Mouse (Mus musculus): ENCODE results near the gene Gm49322. TPM values are rescaled to one million over a fixed set of nuclear protein-coding genes. Genes with fewer than 3 reads are reported as not detected.

Gene Gm49322
- polyA plus RNA-seq, 1 experiment from 2014 or later: 1.7 TPM

DNA sequence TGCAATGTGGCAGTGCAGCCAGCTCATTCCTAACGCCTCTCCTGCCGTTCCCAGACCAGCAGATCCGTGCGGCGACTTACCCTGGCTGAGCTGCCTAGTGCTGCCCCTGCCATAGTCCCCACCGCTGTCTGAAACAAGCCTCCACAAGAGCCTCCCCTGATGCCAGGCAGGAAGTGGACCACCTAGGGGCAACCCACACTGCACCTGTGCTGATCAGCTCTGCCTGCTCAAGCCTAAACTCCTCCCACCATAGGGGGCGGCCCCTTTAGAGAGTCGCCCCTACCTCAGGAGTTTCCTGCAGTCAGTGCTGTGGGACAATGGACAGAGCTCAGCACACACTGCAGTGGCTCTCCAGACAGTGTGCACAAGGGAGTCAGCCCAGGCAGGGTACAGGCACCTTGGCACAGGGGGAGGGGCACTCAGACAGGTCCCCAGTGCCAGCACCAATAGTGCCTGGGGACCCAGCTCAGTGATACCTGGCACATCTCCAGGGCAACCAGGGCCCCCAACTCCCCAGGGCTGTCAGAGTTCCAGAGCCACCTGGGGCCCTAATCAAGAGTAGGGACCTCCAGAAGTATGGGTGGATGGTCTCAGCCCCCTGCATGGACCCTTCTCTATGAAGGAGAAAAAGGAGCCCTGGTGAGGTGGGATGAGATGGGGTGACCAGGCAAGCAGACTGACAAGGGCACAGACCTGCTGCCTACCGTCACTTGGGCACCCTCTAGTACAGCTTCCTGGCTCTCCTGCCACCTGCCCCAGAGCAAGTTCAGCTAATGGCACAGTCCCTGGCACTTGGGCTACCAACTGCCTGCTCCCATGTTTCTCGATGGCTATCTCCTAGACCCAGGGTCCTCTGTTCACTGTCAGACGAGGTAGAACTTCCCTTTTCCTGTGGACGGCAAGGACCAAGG, 20.9 kb upstream of the Gm49322 start:
- H3K27me3 ChIP-seq (replicated peaks): no peaks in the 10 kb centered on the region
- H3K9ac ChIP-seq: peak overlapping the region; percentile 64
- no peaks in the 10 kb centered on the region for H3K9me3 ChIP-seq
- no peak overlapping the region for H3K4me3 ChIP-seq
- peaks cover 55% of the 10 kb centered on the region for H3K4me1 ChIP-seq
- peak overlapping the region; percentile 2; the same call in 1 of the 2 replicates for H3K27ac ChIP-seq (replicated peaks)
- H3K4me2 ChIP-seq: peak overlapping the region; percentile 50
- WGBS: 67% methylated on average over 12 of the region's 12 CpGs
- H3K36me3 ChIP-seq: peaks cover 55% of the 10 kb centered on the region
- no peak for ATAC-seq (ENCODE audit: extremely low read depth, insufficient number of reproducible peaks, low FRiP score, low TSS enrichment)

DNA sequence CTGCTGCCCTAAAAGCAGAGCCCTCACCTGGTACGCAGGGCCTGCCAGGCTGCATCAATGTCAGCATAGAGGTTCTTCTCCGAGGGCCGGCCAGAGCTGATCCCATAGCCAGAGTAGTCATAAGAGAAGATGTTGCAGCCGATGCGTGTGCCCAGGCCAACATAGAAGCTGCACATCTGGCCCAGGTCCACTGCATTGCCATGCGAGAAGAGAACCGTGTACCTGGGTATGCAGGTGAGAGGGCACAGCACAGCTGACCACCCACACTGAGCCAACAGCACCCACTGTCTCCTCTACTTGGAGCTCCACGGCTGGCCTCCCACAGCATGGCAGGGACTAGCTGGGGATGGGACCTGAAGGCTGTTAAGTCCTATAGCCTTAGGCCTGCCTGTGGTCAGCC, 20.2 kb upstream of the Gm49322 start:
- Histone ChIP-seq H3K27me3 (replicated peaks) (no peaks in the 10 kb centered on the region), H3K4me3 (peak overlapping the region; percentile 24), H3K4me1 (peaks cover 55% of the 10 kb centered on the region), H3K27ac (replicated peaks) (peak overlapping the region; percentile 86; the same call in 1 of the 2 replicates), H3K4me2 (peak overlapping the region; percentile 50), H3K9me3 (no peaks in the 10 kb centered on the region), H3K36me3 (peaks cover 55% of the 10 kb centered on the region), H3K9ac (peak overlapping the region; percentile 64; the same call in 1 of the 2 replicates)
- WGBS: 91% methylated on average over 8 of the region's 8 CpGs
- no peak for ATAC-seq (ENCODE audit: extremely low read depth, insufficient number of reproducible peaks, low FRiP score, low TSS enrichment)

DNA sequence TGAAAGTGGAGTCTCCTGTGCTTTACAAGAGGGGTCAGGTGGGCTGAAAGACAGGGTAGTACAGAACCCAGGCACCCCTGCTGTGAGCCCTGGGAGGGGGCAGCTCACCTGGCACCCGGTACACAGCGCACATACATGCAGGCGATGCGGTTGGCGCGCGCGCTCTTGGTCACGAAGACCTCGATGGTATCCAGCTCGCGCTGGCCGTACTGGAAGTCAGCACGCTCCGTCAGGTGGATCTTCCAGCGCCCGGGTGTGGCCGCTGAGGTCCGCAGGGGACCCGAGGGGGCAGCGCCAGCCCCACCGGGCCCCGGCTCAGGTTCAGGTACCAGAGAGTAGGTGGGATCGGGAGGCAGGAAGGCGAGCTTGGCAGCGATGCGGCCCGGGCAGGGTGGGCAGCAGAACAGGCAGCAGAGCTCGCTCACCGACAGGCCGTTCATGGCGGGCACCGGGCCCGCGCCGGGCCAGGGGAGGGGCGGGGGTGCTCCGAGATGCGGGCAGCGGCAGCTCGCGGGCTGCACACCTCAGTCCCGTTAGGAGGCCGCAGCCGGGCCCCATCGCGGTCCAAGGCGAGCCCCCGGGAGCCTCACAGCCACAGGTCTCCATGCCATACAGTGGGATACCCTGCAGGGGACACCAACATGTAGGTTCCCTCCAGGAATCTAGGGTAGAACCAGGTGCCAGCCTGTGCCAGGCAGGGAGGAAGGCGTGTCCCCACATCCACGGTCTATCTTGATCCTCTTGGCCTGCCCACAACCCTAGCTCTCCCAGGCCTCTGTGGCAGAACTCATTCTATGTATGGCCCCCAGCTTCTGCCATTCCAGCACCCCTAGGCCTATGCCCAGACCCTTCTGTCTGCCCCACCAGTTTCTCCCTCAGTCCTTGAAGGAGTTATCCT, 19.2 kb upstream of the Gm49322 start:
- Histone ChIP-seq H3K4me3 (peak overlapping the region; percentile 24), H3K27me3 (replicated peaks) (no peaks in the 10 kb centered on the region), H3K27ac (replicated peaks) (peak overlapping the region; percentile 86), H3K9ac (peak overlapping the region; percentile 64), H3K36me3 (peaks cover 48% of the 10 kb centered on the region), H3K4me1 (peaks cover 55% of the 10 kb centered on the region), H3K4me2 (peak overlapping the region; percentile 50), H3K9me3 (no peaks in the 10 kb centered on the region)
- WGBS: 84% methylated on average over 46 of the region's 51 CpGs
- no peak for ATAC-seq (ENCODE audit: extremely low read depth, insufficient number of reproducible peaks, low FRiP score, low TSS enrichment)

DNA sequence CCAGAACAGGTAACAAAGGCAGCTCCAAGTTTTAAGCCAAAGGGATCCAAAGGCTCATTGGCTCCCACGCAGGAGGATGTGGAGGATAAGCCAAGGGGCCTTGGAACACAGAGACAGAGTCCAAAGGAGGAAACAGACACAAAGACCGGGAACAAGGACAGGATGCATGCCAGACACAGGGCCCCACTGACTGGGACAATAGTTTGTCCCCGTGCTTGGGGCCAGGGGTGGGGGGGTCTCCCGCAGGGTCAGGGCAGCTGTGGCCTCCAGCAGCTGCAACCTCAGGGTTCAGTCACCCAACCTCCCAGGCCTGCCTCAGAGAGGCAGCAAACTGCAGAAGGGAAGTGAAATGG, 18.5 kb upstream of the Gm49322 start:
- ATAC-seq (ENCODE audit: extremely low read depth, insufficient number of reproducible peaks, low FRiP score, low TSS enrichment): no peak
- Histone ChIP-seq H3K36me3 (peaks cover 42% of the 10 kb centered on the region), H3K4me3 (peak overlapping the region; percentile 24), H3K9me3 (no peaks in the 10 kb centered on the region), H3K9ac (peak overlapping the region; percentile 64), H3K4me2 (peak overlapping the region; percentile 50), H3K27ac (replicated peaks) (peak overlapping the region; percentile 86), H3K4me1 (peaks cover 55% of the 10 kb centered on the region), H3K27me3 (replicated peaks) (no peaks in the 10 kb centered on the region)
- 45% methylated on average over 4 of the region's 4 CpGs for WGBS

DNA sequence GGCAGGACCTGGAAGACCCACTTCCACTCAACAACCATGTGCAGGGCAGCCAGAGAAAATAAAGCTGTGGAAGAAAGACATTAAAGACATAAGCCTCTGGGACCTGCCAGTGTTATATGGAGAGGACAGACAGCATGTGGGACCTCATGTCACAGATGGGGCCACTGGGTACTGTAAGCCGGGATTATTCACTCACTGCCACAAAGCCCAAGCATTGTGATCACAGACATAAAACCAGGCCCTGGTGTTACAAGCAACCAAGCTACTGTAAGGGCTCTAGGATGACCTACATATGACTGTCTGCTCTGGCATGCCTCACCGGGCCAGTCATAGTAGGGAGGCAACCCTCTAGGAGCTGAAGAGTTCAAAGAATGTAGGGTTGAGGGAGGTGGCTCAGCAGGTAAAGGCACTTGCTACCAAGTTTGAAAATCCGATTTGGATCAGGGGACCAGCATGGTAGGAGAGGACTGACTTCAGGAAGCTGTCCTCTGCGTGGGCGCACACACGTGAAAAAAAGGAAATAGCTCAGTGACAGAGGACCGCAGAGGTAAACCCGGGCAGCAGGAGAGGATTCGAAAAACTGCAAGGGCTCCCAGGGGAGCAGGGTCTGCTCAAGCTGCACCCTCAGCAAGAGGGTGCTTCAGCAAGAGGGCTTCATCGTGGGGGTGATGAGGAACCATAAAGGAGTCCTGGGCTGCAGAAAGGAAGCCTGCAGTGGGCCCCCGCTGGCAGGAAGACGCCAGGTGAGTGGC, 16.5 kb upstream of the Gm49322 start:
- Histone ChIP-seq H3K9me3 (no peaks in the 10 kb centered on the region), H3K4me2 (peak overlapping the region; percentile 98), H3K4me1 (peaks cover 48% of the 10 kb centered on the region), H3K9ac (peak overlapping the region; percentile 92), H3K4me3 (peak overlapping the region; percentile 92), H3K27me3 (replicated peaks) (no peaks in the 10 kb centered on the region), H3K27ac (replicated peaks) (peak overlapping the region; percentile 67), H3K36me3 (peaks cover 25% of the 10 kb centered on the region)
- no peak for ATAC-seq (ENCODE audit: extremely low read depth, insufficient number of reproducible peaks, low FRiP score, low TSS enrichment)
- WGBS: 10% methylated on average over 12 of the region's 12 CpGs

DNA sequence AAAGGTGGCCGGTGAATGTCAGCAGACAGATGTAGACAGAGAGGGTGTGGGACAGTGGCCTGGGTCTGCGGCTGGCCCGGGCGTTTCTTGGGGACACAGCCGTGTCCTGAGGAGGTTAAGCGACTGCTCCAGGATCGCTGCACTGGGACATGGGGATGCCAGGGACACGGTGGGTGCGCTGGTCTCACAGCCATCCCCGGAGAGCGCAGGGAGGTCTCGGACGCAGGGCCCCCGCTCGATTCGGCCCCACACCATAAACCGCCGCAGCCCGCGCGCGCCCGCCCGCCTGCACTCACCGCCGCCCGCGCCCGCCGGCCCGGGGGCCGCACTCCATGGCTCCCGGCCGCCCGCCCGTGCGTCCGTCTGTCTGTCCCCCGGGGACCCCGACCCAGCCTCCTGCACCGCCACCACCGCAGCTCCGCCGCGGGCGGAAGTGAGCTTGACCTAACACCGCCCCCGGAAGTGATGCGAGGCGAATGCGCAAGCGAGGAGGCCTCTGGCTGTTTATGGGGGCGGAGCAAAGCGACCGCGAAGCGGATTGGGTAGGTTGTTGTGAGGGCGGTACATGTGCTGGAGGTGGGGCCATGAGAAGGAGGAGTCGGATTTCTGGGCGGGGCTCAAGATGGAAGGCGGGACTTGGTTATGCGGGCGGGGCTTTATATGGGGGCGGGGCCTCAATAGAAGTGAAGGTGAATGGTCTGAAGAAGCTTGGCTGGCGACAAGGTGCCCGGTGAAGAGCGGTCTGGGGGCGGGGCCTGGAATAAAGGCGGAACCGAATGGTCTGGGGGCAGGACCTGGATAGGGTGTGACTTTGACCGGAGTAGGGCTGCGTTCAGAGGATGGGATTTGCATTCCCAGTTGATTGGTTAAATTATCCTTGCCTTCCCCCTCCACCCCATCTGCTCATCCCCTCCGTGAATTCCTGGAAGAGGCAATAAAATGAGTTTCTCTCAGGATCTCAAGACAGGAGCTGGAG, 15.7 kb upstream of the Gm49322 start, which contains the start of gene Abhd17a:
Gene Abhd17a, minus strand, starts transcription at position 463 of the 976 bp plus-strand sequence.
- no peaks in the 10 kb centered on the region for H3K27me3 ChIP-seq (replicated peaks)
- H3K4me3 ChIP-seq: peak within 1 kb of the TSS; percentile 92
- no peaks in the 10 kb centered on the region for H3K9me3 ChIP-seq
- H3K27ac ChIP-seq (replicated peaks): peak within 1 kb of the TSS; percentile 67
- peaks cover 16% of the 10 kb centered on the region for H3K36me3 ChIP-seq
- under 1% methylated on average over 73 of the region's 73 CpGs for WGBS
- H3K4me2 ChIP-seq: peak within 1 kb of the TSS; percentile 98
- ATAC-seq (ENCODE audit: extremely low read depth, insufficient number of reproducible peaks, low FRiP score, low TSS enrichment): peak; percentile 91
- H3K9ac ChIP-seq: peak within 1 kb of the TSS; percentile 92
- H3K4me1 ChIP-seq: peaks cover 39% of the 10 kb centered on the region

DNA sequence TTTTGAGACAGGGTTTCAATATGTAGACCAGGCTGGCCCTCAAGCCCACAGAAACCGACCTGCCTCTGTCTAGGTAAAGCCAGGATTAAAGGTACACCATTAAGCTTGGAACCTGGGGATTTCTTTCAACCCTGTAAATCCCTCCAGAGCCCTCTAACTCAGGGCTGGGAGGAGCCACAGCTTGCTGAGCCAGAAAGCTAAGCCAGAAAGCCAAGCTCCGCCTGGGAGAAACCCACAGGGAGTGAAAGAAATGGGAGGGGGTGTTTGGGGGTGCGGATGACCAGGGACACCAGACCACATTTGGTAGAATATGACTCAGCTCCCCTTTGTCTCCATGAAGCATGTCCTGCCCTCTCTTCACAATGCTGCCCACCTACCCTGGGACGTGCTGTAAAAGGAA, 9.5 kb upstream of the Gm49322 start:
- ATAC-seq (ENCODE audit: extremely low read depth, insufficient number of reproducible peaks, low FRiP score, low TSS enrichment): no peak
- H3K4me2 ChIP-seq: no peak overlapping the region
- 34% methylated on average over 4 of the region's 4 CpGs for WGBS
- no peaks in the 10 kb centered on the region for H3K9me3 ChIP-seq
- no peaks in the 10 kb centered on the region for H3K27me3 ChIP-seq (replicated peaks)
- no peak overlapping the region for H3K9ac ChIP-seq
- H3K36me3 ChIP-seq: no peaks in the 10 kb centered on the region
- no peak overlapping the region for H3K4me3 ChIP-seq
- no peak overlapping the region for H3K27ac ChIP-seq (replicated peaks)
- H3K4me1 ChIP-seq: no peaks in the 10 kb centered on the region

DNA sequence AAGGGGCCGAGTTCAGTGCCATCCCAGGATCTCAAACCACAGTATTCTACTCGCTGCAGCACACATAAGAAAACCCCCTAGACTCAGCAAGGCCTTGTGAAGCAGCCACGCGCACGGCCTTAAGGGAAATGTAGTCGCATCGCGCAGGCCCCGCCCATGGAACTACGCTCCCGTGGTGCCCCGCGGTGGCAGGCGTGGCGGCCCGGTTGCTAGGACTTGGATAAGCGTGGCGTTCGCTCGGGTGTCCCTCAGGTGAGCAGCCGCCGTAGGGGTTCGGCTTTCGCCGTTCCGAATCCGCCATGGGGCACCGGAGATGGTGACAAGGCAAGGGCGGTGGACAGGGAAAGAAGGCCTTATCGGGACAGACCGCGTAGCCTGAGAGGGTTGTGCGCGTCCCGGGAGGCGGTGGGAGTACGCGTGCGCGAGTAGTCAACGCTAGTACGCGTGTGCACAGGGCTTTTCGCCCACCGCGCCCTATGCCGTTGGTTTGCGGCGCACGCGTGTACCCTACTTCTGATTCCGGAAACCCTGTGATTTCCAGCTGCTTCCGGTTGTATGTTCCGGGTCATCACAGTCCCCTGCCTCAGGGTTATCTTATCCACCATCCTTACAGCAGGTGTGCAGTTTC, 3.0 kb upstream of the Gm49322 start, which contains the start of the genes Scamp4 and Adat3:
Gene Scamp4, plus strand, starts transcription at position 175 of the 628 bp plus-strand sequence.
Gene Adat3, plus strand, starts transcription at position 183 of the 628 bp plus-strand sequence.
- Histone ChIP-seq H3K4me2 (peak within 1 kb of the TSS; percentile 94), H3K4me3 (peak within 1 kb of the TSS; percentile 87), H3K9me3 (no peaks in the 10 kb centered on the region), H3K36me3 (peaks cover 21% of the 10 kb centered on the region), H3K4me1 (peaks cover 30% of the 10 kb centered on the region), H3K27ac (replicated peaks) (peak within 1 kb of the TSS; percentile 87), H3K9ac (peak within 1 kb of the TSS; percentile 89), H3K27me3 (replicated peaks) (no peaks in the 10 kb centered on the region)
- WGBS: under 1% methylated on average over 54 of the region's 54 CpGs
- peak; percentile 80 for ATAC-seq (ENCODE audit: extremely low read depth, insufficient number of reproducible peaks, low FRiP score, low TSS enrichment)

DNA sequence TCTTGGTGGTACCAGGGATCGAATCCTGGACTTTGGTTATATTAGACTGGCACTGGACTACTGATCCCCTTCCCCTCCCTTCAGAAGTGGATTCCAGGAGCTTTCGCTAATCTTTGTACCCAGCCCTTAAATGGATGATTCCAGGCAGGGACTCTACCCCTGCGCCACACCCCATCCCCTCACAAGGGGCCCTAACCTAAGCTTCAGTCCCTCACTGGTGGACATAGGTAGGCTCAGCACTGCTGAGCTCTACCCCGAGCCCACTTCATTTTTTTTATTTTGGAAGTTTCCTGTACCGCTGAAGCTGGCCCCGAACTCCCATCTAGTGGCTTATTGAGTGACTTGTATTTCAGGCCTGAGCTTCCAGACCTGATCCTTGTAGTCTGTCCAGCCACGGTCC, 2.5 kb upstream of the Gm49322 start:
- Histone ChIP-seq H3K9ac (peak overlapping the region; percentile 89), H3K4me1 (peaks cover 30% of the 10 kb centered on the region), H3K9me3 (no peaks in the 10 kb centered on the region), H3K4me2 (peak overlapping the region; percentile 94), H3K27ac (replicated peaks) (peak overlapping the region; percentile 87), H3K36me3 (peaks cover 26% of the 10 kb centered on the region), H3K27me3 (replicated peaks) (no peaks in the 10 kb centered on the region), H3K4me3 (peak overlapping the region; percentile 87)
- 28% methylated on average over 7 of the region's 7 CpGs for WGBS
- ATAC-seq (ENCODE audit: extremely low read depth, insufficient number of reproducible peaks, low FRiP score, low TSS enrichment): no peak

Data from heart, embryonic 13.5 days (tissue).